Mouse (Mus musculus) thymus, postnatal 10 days (tissue): ENCODE measurements around the gene Tfdp2.

Experiments used
- DNase-seq, 2 experiments: peaks; one replicate each; pipeline ENCODE4 v3.0.0; 2021; ENCODE audit warnings: low spot score in 2 of 2

The Tfdp2 gene

GRCm38 (mm10) chr9:96369654-96370384 lies 173.7 kb downstream of the Tfdp2 start:
- DNase-seq, result no peak

- DNase-seq, result no peak
Observed at GRCm38 (mm10) chr9:96371075-96371474, 175.0 kb downstream of the Tfdp2 start.
